Mouse (Mus musculus) small intestine, adult 2 months (tissue): ENCODE measurements around the gene Rab31.

ENCODE experiments used
- CTCF ChIP-seq: fragments of 200-500 bp; IDR thresholded peaks from 2 replicates; pipeline ENCODE4 v1.5.1; 2012; ENCODE audit warnings: low read depth, mild to moderate bottlenecking, control low read depth, inconsistent platforms, low read length, moderate library complexity, mixed read lengths; ENCODE audit not compliant: insufficient replicate concordance, insufficient read length; ENCODE audit errors: extremely low read depth
- POLR2A ChIP-seq: fragments of 200-500 bp; IDR thresholded peaks from 2 replicates; pipeline ENCODE4 v1.6.1; 2012; ENCODE audit warnings: low read depth, mild to moderate bottlenecking, control low read depth, inconsistent platforms, low read length, moderate library complexity

DNA sequence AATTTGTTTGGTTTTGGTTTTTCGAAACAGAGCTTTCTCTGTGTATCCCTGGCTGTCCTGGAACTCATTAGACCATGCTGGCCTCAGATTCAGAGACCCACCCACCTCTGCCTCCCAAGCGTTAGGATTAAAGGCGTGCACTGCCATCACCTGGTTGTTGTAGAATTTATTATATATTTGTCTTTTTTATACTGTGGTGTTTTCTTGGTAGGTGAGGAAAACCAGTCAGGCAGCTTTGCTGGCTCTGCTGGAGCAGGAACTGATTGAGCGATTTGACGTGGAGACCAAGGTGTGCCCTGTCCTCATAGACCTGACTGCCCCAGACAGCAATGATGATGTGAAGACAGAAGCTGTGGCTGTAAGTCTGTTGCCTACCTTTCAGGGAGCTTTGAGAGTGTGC lies 38.5 kb upstream of the Rab31 start:
- no peak for TF ChIP-seq CTCF
- TF ChIP-seq POLR2A, result no peak
